Mouse (Mus musculus) MEL (cell line): ENCODE results near the gene Sh3tc1. TPM values are rescaled to one million over a fixed set of nuclear protein-coding genes. Genes with fewer than 3 reads are reported as not detected.

Source experiments
- DNase-seq: peaks from one replicate; pipeline ENCODE4 v3.0.0; 2011; ENCODE audit warnings: low read depth, low spot score
- H3K27ac ChIP-seq: 2 replicates; pipeline ENCODE4 v1.5.1; 2012; ENCODE audit warnings: low read depth, mild to moderate bottlenecking, control low read depth, low read length, moderate library complexity; ENCODE audit not compliant: control insufficient read depth
- H3K27me3 ChIP-seq, 2 experiments: fragments of 150-350 bp in 1 of 2; sonication (generic) in 1 of 2; 2 replicates each; pipeline ENCODE4 v1.6.1; 2012; ENCODE audit warnings: low read length in 2 of 2, mild to moderate bottlenecking in 2 of 2, improper control_type of control experiment in 1 of 2, moderate library complexity in 1 of 2; ENCODE audit not compliant: insufficient read depth in 2 of 2, control insufficient read depth in 1 of 2
- H3K36me3 ChIP-seq, 2 experiments: 2 replicates each; pipeline ENCODE4 v1.6.1; 2012 to 2014; ENCODE audit warnings: low read length in 2 of 2, improper control_type of control experiment in 1 of 2, inconsistent platforms in 1 of 2, mild to moderate bottlenecking in 1 of 2; ENCODE audit not compliant: insufficient read depth in 2 of 2, control insufficient read depth in 1 of 2
- H3K4me1 ChIP-seq, 2 experiments: fragments of 150-350 bp in 1 of 2; sonication (generic) in 1 of 2; 2 replicates each; pipeline ENCODE4 v1.6.1; 2012; ENCODE audit warnings: low read length in 2 of 2, improper control_type of control experiment in 1 of 2, mild to moderate bottlenecking in 1 of 2; ENCODE audit not compliant: insufficient read depth in 2 of 2, control insufficient read depth in 1 of 2
- H3K4me3 ChIP-seq, 2 experiments: fragments of 150-350 bp in 1 of 2; sonication (generic) in 1 of 2; 2 replicates each; pipeline ENCODE4 v1.5.1; 2012; ENCODE audit warnings: low read depth in 2 of 2, low read length in 2 of 2, mild to moderate bottlenecking in 2 of 2, moderate library complexity in 2 of 2, control low read depth in 1 of 2, improper control_type of control experiment in 1 of 2; ENCODE audit not compliant: control insufficient read depth in 1 of 2, insufficient read depth in 1 of 2
- H3K79me2 ChIP-seq: 2 replicates; pipeline ENCODE4 v1.6.1; 2012; ENCODE audit warnings: mild to moderate bottlenecking, low read length, moderate library complexity; ENCODE audit not compliant: control insufficient read depth, poor library complexity, insufficient read depth
- H3K9ac ChIP-seq: 2 replicates; pipeline ENCODE4 v1.6.1; 2012; ENCODE audit warnings: low read depth, mild to moderate bottlenecking, control low read depth, low read length, moderate library complexity; ENCODE audit not compliant: control insufficient read depth, poor library complexity, severe bottlenecking
- H3K9me3 ChIP-seq: fragments of 150-350 bp; sonication (generic); replicated peaks from 2 replicates; pipeline ENCODE4 v1.6.1; 2012; ENCODE audit warnings: mild to moderate bottlenecking, low read length, improper control_type of control experiment, moderate library complexity; ENCODE audit not compliant: insufficient read depth
- BHLHE40 ChIP-seq: IDR thresholded peaks from 2 replicates; pipeline ENCODE4 v1.6.1; 2012; ENCODE audit warnings: low read depth, mild to moderate bottlenecking, inconsistent platforms, low read length, improper control_type of control experiment, borderline replicate concordance
- CHD2 ChIP-seq: IDR thresholded peaks from 2 replicates; pipeline ENCODE4 v1.6.1; 2011; ENCODE audit warnings: low read length, improper control_type of control experiment
- EP300 ChIP-seq, 2 experiments: IDR thresholded peaks; 2 replicates each; pipeline ENCODE4 v1.6.1; 2011; ENCODE audit warnings: improper control_type of control experiment in 2 of 2, low read length in 2 of 2, low read depth in 1 of 2, mild to moderate bottlenecking in 1 of 2
- GATA1 ChIP-seq: IDR thresholded peaks from 2 replicates; pipeline ENCODE4 v1.6.1; 2011; ENCODE audit warnings: low read depth, low read length, improper control_type of control experiment
- HCFC1 ChIP-seq: IDR thresholded peaks from 2 replicates; pipeline ENCODE4 v1.6.1; 2012; ENCODE audit warnings: low read depth, mild to moderate bottlenecking, inconsistent platforms, low read length, improper control_type of control experiment, moderate library complexity
- KAT2A ChIP-seq: conservative IDR thresholded peaks from 2 replicates; pipeline ENCODE4 v1.6.1; 2012; ENCODE audit warnings: low read depth, low read length, improper control_type of control experiment, inconsistent platforms
- MAFK ChIP-seq: IDR thresholded peaks from 2 replicates; pipeline ENCODE4 v1.6.1; 2011; ENCODE audit warnings: low read depth, mild to moderate bottlenecking, low read length, improper control_type of control experiment, borderline replicate concordance
- MAX ChIP-seq: IDR thresholded peaks from 2 replicates; pipeline ENCODE4 v1.6.1; 2011; ENCODE audit warnings: low read length, improper control_type of control experiment
- MAZ ChIP-seq: IDR thresholded peaks from 2 replicates; pipeline ENCODE4 v1.6.1; 2012; ENCODE audit warnings: low read depth, mild to moderate bottlenecking, inconsistent platforms, low read length, improper control_type of control experiment
- MEF2A ChIP-seq: IDR thresholded peaks from 2 replicates; pipeline ENCODE4 v1.6.1; 2014; ENCODE audit warnings: low read depth, mild to moderate bottlenecking, inconsistent platforms, low read length, improper control_type of control experiment; ENCODE audit not compliant: poor library complexity, insufficient replicate concordance, severe bottlenecking; ENCODE audit errors: extremely low read depth
- NRF1 ChIP-seq: IDR thresholded peaks from 2 replicates; pipeline ENCODE4 v1.6.1; 2014; ENCODE audit warnings: low read depth, mild to moderate bottlenecking, inconsistent platforms, low read length, improper control_type of control experiment, moderate library complexity; ENCODE audit not compliant: poor library complexity, insufficient read depth, severe bottlenecking
- POLR2AphosphoS2 ChIP-seq: IDR thresholded peaks from 2 replicates; pipeline ENCODE4 v1.6.1; 2011; ENCODE audit warnings: low read length, improper control_type of control experiment
- RAD21 ChIP-seq: IDR thresholded peaks from 2 replicates; pipeline ENCODE4 v1.6.1; 2011; ENCODE audit warnings: mild to moderate bottlenecking, low read depth, low read length, improper control_type of control experiment
- SIN3A ChIP-seq: IDR thresholded peaks from 2 replicates; pipeline ENCODE4 v1.6.1; 2012; ENCODE audit warnings: low read length, improper control_type of control experiment, inconsistent platforms
- SMC3 ChIP-seq: IDR thresholded peaks from 2 replicates; pipeline ENCODE4 v1.6.1; 2011; ENCODE audit warnings: low read depth, low read length, improper control_type of control experiment
- TAL1 ChIP-seq: IDR thresholded peaks from 2 replicates; pipeline ENCODE4 v1.6.1; 2012; ENCODE audit warnings: mild to moderate bottlenecking, inconsistent platforms, low read length, moderate library complexity, mixed read lengths
- TBP ChIP-seq: IDR thresholded peaks from 2 replicates; pipeline ENCODE4 v1.8.0; 2011; ENCODE audit warnings: low read depth, low read length, improper control_type of control experiment
- USF2 ChIP-seq, 2 experiments: IDR thresholded peaks; 2 replicates each; pipeline ENCODE4 v1.6.1; 2011 to 2012; ENCODE audit warnings: improper control_type of control experiment in 2 of 2, low read length in 2 of 2, borderline replicate concordance in 1 of 2, inconsistent platforms in 1 of 2, low read depth in 1 of 2, mild to moderate bottlenecking in 1 of 2; ENCODE audit not compliant: insufficient read depth in 1 of 2
- ZC3H11A ChIP-seq: IDR thresholded peaks from 2 replicates; pipeline ENCODE4 v1.6.1; 2012; ENCODE audit warnings: low read depth, mild to moderate bottlenecking, inconsistent platforms, low read length, improper control_type of control experiment
- ZKSCAN1 ChIP-seq: IDR thresholded peaks from 2 replicates; pipeline ENCODE4 v1.6.1; 2012; ENCODE audit warnings: low read depth, mild to moderate bottlenecking, inconsistent platforms, low read length, improper control_type of control experiment, moderate library complexity
- ZNF384 ChIP-seq: IDR thresholded peaks from 2 replicates; pipeline ENCODE4 v1.6.1; 2012; ENCODE audit warnings: low read depth, mild to moderate bottlenecking, inconsistent platforms, low read length, improper control_type of control experiment
- polyA plus RNA-seq, 2 experiments: library from polyadenylated mRNA; stranded (reverse) in 1 of 2; unstranded in 1 of 2; fragments of >175 nt in 1 of 2; fragments of >200 nt in 1 of 2; gene quantifications; 2 replicates each; pipeline versions ENCODE4 v1.2.1 to v1.2.4; 2012; ENCODE audit warnings: low replicate concordance in 2 of 2, low read depth in 1 of 2; ENCODE audit not compliant: insufficient read length in 2 of 2, insufficient read depth in 1 of 2, missing spikeins in 1 of 2
- total RNA-seq: library from RNA; depleted of rRNA; stranded (reverse); fragments of 300-350 nt; gene quantifications from 2 replicates; pipeline ENCODE4 v1.2.3, GENCODE M21; 2012

The Sh3tc1 gene
- total and polyA plus RNA-seq, 3 experiments, result not detected

DNA sequence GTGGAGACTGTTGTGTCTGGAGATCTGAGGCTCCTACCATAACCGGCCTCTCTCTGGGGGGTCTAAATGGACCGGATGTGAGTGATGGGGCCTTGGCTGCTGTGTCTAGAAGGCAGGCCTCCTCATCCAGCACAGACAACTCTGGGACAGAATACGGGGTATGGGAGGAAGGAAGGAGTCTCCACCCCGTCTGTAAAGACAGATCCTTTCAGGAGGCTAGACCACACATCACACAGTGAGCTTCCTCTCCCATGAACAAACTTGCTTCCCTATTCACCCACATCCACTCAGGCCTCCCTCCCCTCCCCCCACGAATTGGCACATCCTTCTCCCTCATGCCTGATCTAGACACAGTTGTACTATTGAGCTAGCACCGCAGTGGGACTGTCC lies 69.4 kb downstream of the Sh3tc1 start:
- Histone ChIP-seq H3K9ac (no peak overlapping the region), H3K79me2 (no peaks in the 10 kb centered on the region), H3K36me3 (no peaks in the 10 kb centered on the region), H3K27me3 (no peaks in the 10 kb centered on the region), H3K4me1 (no peaks in the 10 kb centered on the region), H3K4me3 (no peak overlapping the region), H3K9me3 (no peaks in the 10 kb centered on the region; the same call in 1 of the 2 replicates), H3K27ac (no peak overlapping the region)
- no peak for DNase-seq
- TF ChIP-seq MEF2A, result no peak
- TF ChIP-seq MAZ, result no peak

DNA sequence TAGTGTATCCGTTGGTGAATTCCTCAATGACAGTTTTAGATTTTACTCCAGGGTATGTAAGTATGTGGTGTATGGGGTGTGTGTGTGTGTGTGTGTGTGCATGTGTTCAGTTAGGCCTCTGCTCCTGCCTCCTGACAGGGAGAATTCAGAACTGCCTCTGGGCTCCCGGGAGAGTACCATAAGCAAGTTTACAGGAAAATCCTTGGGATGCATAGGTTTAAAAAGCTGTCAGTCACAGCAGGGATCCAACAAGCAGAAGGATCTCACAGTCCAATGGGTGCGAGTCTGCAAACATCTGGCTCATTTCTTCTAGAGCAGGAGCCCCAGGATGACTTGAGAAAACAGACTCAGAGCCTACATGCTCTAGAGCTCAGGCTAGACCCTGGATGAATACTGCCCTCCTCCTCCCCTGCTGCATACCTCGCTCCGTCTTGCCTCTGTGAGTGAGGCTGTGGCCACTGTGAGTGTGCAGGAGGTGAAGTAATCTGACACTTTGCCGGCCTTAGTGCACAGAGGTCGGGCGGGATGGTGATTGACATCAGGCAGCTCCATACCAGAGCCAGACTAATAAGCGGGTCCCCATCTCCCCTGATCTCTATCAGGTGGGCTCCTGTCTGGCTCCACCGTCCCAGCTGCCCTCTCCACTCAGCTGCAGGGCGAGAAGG lies 69.9 kb downstream of the Sh3tc1 start:
- no peak for DNase-seq
- Histone ChIP-seq H3K27ac (no peak overlapping the region), H3K4me1 (no peaks in the 10 kb centered on the region), H3K4me3 (no peak overlapping the region), H3K9ac (no peak overlapping the region), H3K9me3 (no peaks in the 10 kb centered on the region; the same call in 1 of the 2 replicates), H3K79me2 (no peaks in the 10 kb centered on the region), H3K36me3 (no peaks in the 10 kb centered on the region), H3K27me3 (no peaks in the 10 kb centered on the region)
- TF ChIP-seq POLR2AphosphoS2 (no peak), KAT2A (no peak), ZC3H11A (no peak), CHD2 (no peak), TAL1 (no peak), MAX (no peak), MAFK (no peak), ZNF384 (no peak), USF2 (IDR thresholded peaks at IDR 0.05; ENCODE audit: borderline replicate concordance in 1 of 2, insufficient read depth in 1 of 2, low read depth in 1 of 2, low read length in 2 of 2) (no peak), BHLHE40 (no peak), TBP (no peak), NRF1 (no peak), EP300 (IDR thresholded peaks at IDR 0.05; ENCODE audit: low read depth in 1 of 2, low read length in 2 of 2) (no peak), ZKSCAN1 (no peak), SIN3A (no peak), SMC3 (no peak), RAD21 (no peak), HCFC1 (no peak), MEF2A (no peak), GATA1 (no peak)
